Mouse (Mus musculus) spleen, postnatal 10 days (tissue): ENCODE data around the gene Txndc5.
A peak's percentile ranks its signal among the peaks of the same experiment; 100 is the strongest.

Experiments
- DNase-seq, 2 experiments: peaks; one replicate each; pipeline ENCODE4 v3.0.0; 2021 to 2022; ENCODE audit warnings: low spot score in 2 of 2

Gene Txndc5

DNA sequence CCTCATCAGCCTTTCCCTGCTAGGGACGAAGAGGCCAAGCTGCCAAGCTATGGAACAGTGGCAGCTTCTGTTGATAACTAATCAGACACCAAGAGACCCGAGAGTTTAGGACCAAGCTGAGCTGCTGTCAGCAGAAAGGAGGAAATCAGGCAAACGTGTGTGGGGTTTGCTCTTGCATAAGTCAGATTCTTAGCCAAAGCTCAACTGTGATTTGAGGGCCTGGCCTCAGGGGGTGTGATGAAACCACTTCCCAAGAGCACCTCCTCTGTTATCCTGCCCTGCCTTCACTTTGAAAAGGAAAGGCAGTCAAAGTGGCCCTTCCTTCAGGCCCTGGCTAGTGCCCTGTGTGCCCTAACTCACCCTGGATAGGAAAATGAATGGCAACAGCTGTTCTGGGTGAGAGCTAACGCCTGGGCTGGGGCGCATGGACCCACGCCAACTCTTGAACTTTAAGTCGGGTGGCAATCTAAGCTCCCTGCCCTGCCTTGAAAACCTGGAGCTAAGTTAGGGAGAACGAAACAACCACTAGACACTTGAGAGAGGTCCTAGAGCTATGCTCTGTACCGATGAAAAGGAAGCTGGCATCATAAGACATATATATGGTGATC lies at the start of gene Txndc5:
Txndc5 (minus strand) TSS at position 138 of the 608 bp plus-strand sequence.
- no peak for DNase-seq

- DNase-seq = no peak
Observed at GRCm38 (mm10) chr13:38574668-38575067, 46.0 kb upstream of the Txndc5 start.

DNA sequence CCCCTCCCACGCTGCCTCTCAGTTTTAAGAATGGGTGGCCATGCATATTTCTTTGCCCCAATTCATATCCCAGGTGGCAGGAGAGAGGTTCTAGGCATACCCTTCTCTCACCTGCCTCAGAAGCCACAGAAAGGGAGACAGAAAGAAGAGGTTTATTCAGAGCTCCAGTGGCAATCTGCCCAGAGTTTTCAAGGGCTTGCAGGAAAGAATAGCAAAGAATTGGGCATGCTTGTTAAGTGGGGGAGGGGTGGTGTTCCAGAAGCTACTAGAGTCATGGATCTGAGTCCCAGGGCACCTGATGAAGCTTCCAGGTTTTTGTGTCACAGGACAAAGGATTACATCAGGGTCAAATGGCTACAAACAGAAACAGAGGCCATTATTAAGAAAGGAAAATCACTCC lies 44.7 kb upstream of the Txndc5 start:
- no peak for DNase-seq

GRCm38 (mm10) chr13:38565245-38565644 lies 36.6 kb upstream of the Txndc5 start:
- DNase-seq = no peak

DNA sequence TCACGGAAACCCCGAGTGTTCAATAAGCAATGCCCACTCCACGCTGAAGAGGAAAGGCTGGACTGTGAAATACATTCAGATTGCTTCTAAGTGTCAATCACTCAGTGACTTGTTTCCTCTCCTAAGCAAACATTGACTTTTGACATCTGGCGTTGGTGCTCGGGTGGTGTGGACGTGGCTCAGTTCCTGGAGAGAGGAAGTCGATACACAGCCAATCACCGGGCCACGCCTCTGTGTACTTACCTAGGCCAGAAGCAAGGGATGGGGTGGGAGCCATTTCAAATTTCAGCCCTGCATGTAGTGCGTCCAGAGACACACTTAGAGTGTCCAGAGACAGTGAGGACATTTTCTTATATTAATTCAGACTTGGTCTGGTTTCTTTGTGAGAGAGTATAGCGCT lies 26.0 kb upstream of the Txndc5 start:
- no peak for DNase-seq

GRCm38 (mm10) chr13:38554210-38554609 lies 25.6 kb upstream of the Txndc5 start:
- DNase-seq = no peak

DNA sequence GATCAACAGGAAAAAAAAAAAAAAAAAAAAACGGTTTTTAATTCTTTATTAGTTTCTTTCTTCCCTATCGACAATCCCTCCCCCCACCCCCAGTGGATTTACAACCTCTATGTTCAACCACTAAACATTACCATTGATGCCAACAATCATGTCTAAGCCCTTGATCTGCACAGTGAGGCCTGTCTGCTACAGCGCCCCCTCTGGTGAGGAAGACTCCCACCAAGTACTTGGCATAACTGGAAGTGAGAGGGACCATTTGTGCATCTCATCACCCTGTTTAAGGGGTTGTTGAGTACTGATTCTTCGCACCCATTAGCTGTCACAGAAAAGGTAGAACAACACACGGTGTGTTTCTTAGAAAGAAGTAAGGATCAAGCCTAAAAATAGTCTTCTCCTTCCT lies 20.1 kb upstream of the Txndc5 start:
- no peak for DNase-seq

DNA sequence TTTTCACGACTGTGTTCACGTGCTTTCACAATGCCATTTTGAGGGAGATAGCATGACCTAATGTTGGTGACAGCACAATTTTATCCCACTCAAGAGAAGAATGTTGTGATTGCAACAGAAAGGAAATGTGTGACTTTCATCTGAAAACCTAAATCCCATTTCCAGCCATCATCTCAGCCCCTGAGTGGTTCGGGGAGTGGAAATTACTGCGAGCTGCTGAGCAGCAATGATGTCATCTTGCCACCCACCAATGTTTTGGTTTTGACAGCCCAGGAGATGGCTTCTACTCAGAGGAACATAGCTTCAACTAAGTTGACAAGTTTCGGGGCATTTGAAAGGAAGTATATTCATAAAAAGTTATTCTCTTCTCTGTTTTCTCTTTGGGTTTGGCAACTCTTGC lies 19.1 kb upstream of the Txndc5 start:
- DNase-seq = no peak

GRCm38 (mm10) chr13:38546754-38547153 lies 18.1 kb upstream of the Txndc5 start:
- no peak for DNase-seq

DNA sequence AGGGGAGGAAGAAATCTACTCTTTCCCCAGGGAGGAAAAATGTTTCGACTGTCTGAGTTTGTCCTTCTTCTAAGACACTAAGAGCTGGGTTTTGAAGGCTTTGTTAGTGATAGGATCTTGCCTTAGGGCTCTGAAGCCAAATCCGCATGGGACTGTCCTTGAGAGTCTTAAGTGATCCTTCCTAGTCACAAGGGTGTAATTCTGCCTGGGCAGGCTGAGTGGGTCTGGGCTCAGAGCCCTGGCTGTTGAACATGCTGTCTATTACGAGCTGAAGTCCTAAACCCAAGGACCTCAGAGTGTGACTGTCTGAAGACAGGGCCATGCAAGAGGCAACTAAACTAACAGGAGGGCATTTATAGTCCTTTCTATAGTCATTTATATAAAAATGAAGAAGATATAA lies 16.8 kb upstream of the Txndc5 start:
- no peak for DNase-seq

- no peak for DNase-seq
Observed at GRCm38 (mm10) chr13:38544769-38545445, 16.3 kb upstream of the Txndc5 start.

- no peak for DNase-seq
Observed at GRCm38 (mm10) chr13:38543455-38544125, 15.0 kb upstream of the Txndc5 start.

DNA sequence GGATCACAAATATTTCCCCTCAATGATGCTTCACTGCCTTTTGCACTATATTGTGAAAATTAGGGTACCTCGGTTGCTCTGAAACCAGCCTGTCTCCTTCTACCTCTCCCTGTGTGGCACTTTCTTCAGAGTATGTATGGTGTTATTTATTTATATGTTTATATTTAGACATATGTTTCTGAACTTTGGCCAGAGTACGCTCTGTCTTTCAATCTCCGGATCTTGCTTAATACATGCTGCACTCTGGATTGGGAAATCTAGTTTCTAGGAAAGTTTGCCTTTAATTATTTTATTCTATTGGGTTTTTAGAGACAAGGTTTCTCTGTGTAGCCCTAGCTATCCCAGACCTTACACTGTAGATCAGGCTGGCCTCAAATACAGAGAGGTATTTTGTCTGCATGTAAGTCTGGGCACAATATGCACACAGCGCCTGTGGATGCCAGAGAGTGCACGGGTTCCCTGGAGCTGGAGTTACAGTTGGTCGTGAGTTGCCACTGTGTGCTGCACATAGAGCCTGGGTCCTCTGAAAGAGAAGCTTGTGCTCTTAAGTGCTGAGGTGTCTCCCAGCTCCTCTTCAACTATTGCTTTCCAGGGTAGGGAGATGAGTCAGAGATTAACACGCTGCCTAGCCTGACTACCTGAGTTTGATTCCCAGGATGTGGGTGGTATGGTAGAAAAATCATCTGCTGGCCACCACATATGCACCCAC lies 10.7 kb upstream of the Txndc5 start:
- DNase-seq = no peak

- no peak for DNase-seq
Observed at GRCm38 (mm10) chr13:38537521-38537920, 8.9 kb upstream of the Txndc5 start.

DNA sequence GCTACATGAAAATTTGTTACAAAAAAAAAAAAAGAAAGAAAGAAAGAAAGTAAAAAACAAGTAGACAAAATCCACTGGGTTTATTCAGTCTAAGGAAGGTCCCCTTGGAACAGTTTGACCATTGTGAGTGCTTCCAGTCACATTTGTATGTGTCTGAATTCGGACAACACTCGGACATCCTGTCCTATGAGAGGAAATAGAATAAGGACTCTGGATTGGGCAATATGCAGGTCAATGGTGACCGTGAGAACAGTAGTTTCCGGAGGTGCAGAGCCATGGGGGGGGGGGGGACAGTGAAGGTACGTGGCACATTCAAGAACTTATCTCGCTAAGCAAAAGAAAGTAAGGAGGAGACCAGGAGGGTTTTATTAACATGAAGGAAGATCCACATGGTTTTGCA lies 6.1 kb upstream of the Txndc5 start:
- no peak for DNase-seq

DNA sequence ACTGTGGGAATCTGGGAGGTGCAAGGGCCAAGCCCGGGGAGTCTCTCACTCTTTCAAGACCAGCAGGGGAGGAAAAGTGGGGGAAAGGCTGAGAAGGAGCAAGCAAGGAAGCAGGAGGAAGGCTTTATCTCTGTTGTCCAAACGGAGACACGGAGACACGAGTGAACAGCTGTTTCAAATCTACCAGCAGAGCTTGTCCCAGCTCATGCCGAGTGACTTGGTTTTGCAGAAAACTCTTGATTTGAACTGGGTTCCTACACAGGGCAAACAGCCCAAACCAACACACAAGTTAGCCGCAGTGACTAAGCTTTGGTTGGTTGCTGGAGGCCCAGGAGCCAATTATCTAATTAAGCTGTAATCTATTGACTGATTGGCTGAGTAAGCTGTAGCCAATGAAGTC lies 5.4 kb upstream of the Txndc5 start:
- DNase-seq = no peak

DNA sequence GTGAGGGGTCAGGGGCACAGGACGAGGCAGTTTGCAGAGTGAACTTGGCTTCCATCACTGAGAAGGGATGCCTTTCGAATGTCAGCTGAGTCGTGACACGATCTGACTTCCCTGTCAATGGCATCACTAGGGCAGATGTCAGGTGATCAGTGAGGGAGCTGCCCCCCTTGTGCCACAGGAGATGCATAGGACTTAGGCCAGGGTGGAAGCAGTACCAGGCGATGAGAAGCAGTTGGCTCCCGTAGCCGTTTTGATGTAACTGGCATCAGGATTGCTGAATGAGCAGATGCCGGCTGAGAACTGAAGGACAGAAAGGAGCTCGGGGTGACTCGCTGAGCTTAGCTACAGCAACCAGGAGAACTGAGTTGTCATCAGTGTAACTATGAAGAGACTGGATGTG lies 4.8 kb upstream of the Txndc5 start:
- DNase-seq = no peak

DNA sequence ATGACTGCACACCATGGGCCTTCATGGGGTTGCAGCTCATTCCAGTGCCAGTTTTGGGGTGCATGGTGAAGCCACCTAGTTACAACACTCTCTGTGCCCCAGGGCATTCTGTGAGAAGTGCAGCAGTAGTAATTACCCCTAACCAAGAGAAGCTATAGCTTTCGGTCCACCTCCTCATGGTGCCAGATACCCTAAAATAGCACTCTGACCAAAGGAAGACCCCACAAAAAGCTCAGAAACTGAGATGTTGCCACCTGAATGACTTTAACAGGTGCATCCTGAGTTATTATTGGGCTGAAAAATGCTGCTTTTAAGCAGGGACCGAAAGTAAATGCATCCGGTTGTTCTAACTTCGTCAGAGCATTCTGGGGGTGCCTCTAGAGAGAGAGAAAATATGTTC lies 2.9 kb upstream of the Txndc5 start:
- no peak for DNase-seq

DNA sequence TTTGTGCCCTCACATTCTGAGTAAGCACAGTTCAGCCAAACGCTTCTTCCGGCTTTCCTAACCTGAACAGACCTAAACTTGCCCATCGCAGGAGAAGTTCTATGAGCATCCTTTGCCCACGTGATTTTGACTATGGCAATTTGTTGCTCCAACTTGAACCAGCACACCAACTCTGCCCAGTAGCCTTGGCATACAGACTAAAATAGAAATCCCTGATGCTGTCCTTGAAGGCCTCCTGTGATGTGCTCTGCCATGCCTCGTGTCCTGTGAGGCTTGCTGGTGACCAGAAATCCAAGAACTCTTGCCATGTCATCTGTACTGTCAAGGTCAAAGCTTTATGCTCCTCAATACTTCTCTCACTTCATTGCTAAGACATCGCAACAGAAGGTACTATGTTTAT lies 952 bp upstream of the Txndc5 start:
- DNase-seq = no peak

DNA sequence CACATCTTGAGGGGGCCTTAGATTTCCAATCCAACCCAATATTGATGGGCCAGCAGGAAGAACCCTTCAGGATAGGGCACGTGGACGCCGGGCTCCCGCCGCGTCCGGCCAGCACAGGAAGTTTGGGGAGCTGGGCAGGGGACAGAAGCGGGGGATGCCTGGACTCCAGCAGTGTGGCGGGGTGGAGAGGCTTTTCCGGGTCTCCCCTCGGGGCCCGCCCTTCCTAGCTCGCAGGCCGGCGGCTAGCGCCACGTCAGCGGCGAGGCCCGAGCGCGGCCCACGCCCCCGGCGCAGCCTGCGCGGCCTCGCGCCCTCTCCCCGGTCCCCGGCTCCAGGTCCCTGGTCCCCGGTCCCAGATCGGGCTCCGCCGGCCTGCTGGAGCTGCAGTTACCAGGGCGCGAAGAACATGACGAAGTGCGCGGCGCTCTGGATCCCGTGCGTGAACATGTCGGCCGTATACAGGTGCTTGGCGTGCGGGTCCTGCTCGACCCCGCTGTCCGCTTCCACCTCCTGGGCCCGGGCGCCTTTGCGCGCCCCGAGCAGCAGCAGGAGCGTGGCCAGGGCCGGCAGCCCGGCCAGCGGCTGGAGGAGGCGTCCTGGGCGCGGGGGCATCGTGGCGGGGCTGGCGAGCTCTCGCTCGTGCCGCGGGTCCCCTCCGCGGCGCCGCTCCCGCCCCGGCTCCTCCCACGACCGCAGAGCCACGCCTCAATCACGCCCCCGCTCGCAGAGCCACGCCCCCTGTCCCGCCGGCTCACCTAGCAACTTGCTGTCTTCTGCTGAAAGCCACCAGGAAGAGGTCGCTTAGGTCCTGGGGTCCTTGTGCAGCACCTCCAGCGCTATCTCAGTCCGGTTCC lies 600 bp downstream of the Txndc5 start:
- DNase-seq = peak; percentile 86 to 92

- no peak for DNase-seq
Observed at GRCm38 (mm10) chr13:38527041-38527796, 1.4 kb downstream of the Txndc5 start.
